In genomic region chr1:155742411-155743363, GRCm38 (mm10) we compare ENCODE assay signal across 8 mouse cellular contexts. TPM values are rescaled to one million over a fixed set of nuclear protein-coding genes. Genes with fewer than 3 reads are reported as not detected.
DNase-seq lines count a peak whose midpoint lies in the region; ATAC-seq and TF ChIP-seq lines count a peak whose summit lies in the region.

No protein-coding gene starts in this region.

- ATAC-seq in forebrain, embryonic 11.5 days (replicated peaks; ENCODE audit: low FRiP score): peak; percentile 57
- ATAC-seq in intestine, embryonic 16.5 days: peak; percentile 70
- ATAC-seq in midbrain, embryonic 11.5 days (ENCODE audit: low FRiP score): peak; percentile 68

- DNase-seq in cerebellum, postnatal 10 days: peak; percentile 50 to 52
- no peak for DNase-seq in cerebellum, adult 9-10 months
- no peak for DNase-seq in CH12.LX (ENCODE audit: extremely low read depth)
- peak; percentile 74 for DNase-seq in forebrain, embryonic 11.5 days (ENCODE audit: low spot score)
- DNase-seq in midbrain, embryonic 11.5 days (ENCODE audit: low spot score, missing footprints): peak; percentile 97
- DNase-seq in frontal cortex, postnatal 25 days (ENCODE audit: low spot score in 2 of 2): no peak
- no peak for DNase-seq in cerebellum, adult 9-11 months

- no peak overlapping the region for H3K27ac ChIP-seq in CH12.LX (ENCODE audit: insufficient read depth, low read depth)
- H3K27ac ChIP-seq in forebrain, embryonic 11.5 days (ENCODE audit: low read depth, low read length): no peak overlapping the region
- H3K27ac ChIP-seq in intestine, embryonic 16.5 days (ENCODE audit: low read length): no peak overlapping the region
- no peak overlapping the region for H3K27ac ChIP-seq in midbrain, embryonic 11.5 days (ENCODE audit: low read depth, low read length)

- peak overlapping the region in 1 of 3 experiments; percentile 56 for H3K4me3 ChIP-seq in CH12.LX (replicated peaks in 1 of 3; ENCODE audit: low read depth in 2 of 3, low read length in 2 of 3, poor library complexity in 1 of 3)
- peak overlapping the region; percentile 49 for H3K4me3 ChIP-seq in forebrain, embryonic 11.5 days (ENCODE audit: low read depth, low read length)
- peak overlapping the region; percentile 56 for H3K4me3 ChIP-seq in intestine, embryonic 16.5 days (ENCODE audit: low read length)
- H3K4me3 ChIP-seq in midbrain, embryonic 11.5 days (ENCODE audit: low read depth, low read length): peak overlapping the region; percentile 39

- H3K36me3 ChIP-seq in CH12.LX (replicated peaks in 1 of 2; ENCODE audit: control insufficient read depth in 1 of 2, insufficient read depth in 1 of 2, low read length in 1 of 2): no peaks in the 10 kb centered on the region
- H3K36me3 ChIP-seq in forebrain, embryonic 11.5 days (ENCODE audit: control insufficient read depth, insufficient read depth, low read length): no peaks in the 10 kb centered on the region
- no peaks in the 10 kb centered on the region for H3K36me3 ChIP-seq in intestine, embryonic 16.5 days (ENCODE audit: control insufficient read depth, insufficient read depth, low read length)
- H3K36me3 ChIP-seq in midbrain, embryonic 11.5 days (ENCODE audit: control insufficient read depth, insufficient read depth, low read length): no peaks in the 10 kb centered on the region

- peaks cover 28% of the 10 kb centered on the region for H3K27me3 ChIP-seq in CH12.LX (replicated peaks)
- H3K27me3 ChIP-seq in forebrain, embryonic 11.5 days (ENCODE audit: control insufficient read depth, insufficient read depth, low read length): peaks cover 88% of the 10 kb centered on the region
- peaks cover 80% of the 10 kb centered on the region for H3K27me3 ChIP-seq in intestine, embryonic 16.5 days (replicated peaks; ENCODE audit: control insufficient read depth, insufficient read depth, low read length)
- H3K27me3 ChIP-seq in midbrain, embryonic 11.5 days (ENCODE audit: control insufficient read depth, insufficient read depth, low read length): peaks cover 93% of the 10 kb centered on the region

- TF ChIP-seq RAD21 in CH12.LX (IDR thresholded peaks at IDR 0.05; ENCODE audit: low read depth, low read length): no peak

- dilution Hi-C loops in CH12.LX (cut with MboI; ENCODE audit: extremely low pct_ligation_motif_present, extremely low pct_unique_long_range_greater_than_20kb, low sequenced_read_pairs): no loop called here

- peaks cover 16% of the 10 kb centered on the region for H3K9me3 ChIP-seq in CH12.LX (replicated peaks; ENCODE audit: low read length)
- H3K9me3 ChIP-seq in forebrain, embryonic 11.5 days (ENCODE audit: control insufficient read depth, low read length): no peaks in the 10 kb centered on the region
- no peaks in the 10 kb centered on the region for H3K9me3 ChIP-seq in intestine, embryonic 16.5 days (ENCODE audit: control insufficient read depth, low read length)
- no peaks in the 10 kb centered on the region for H3K9me3 ChIP-seq in midbrain, embryonic 11.5 days (ENCODE audit: control insufficient read depth, low read length)

- no peaks in the 10 kb centered on the region; a peak in 1 of 4 replicates for H3K4me1 ChIP-seq in CH12.LX (ENCODE audit: control insufficient read depth in 1 of 2, insufficient read depth in 2 of 2)
- peaks cover 24% of the 10 kb centered on the region for H3K4me1 ChIP-seq in forebrain, embryonic 11.5 days (replicated peaks; ENCODE audit: control insufficient read depth, insufficient read depth, low read length)
- peaks cover 19% of the 10 kb centered on the region for H3K4me1 ChIP-seq in intestine, embryonic 16.5 days (ENCODE audit: control insufficient read depth, insufficient read depth, low read length)
- H3K4me1 ChIP-seq in midbrain, embryonic 11.5 days (ENCODE audit: control insufficient read depth, insufficient read depth, low read length): peaks cover 15% of the 10 kb centered on the region

- no peak for TF ChIP-seq POLR2A in CH12.LX (IDR thresholded peaks at IDR 0.05; ENCODE audit: low read depth, low read length)

- 0% methylated on average over 74 of the region's 81 CpGs for WGBS in forebrain, embryonic 11.5 days
- under 1% methylated on average over 71 of the region's 81 CpGs for WGBS in intestine, embryonic 16.5 days
- under 1% methylated on average over 81 of the region's 81 CpGs for WGBS in midbrain, embryonic 11.5 days

- no peak for TF ChIP-seq CTCF in CH12.LX (conservative IDR thresholded peaks at IDR 0.05 in 1 of 2, IDR thresholded peaks at IDR 0.05 in 1 of 2; ENCODE audit: low read depth in 2 of 2, low read length in 2 of 2)

- H3K9ac ChIP-seq in CH12.LX (ENCODE audit: insufficient read depth, low read depth): no peak overlapping the region
- peak overlapping the region; percentile 39 for H3K9ac ChIP-seq in forebrain, embryonic 11.5 days (ENCODE audit: low read length)
- H3K9ac ChIP-seq in intestine, embryonic 16.5 days (ENCODE audit: low read depth, low read length): peak overlapping the region; percentile 48; the same call in 1 of the 2 replicates
- peak overlapping the region; percentile 41 for H3K9ac ChIP-seq in midbrain, embryonic 11.5 days (ENCODE audit: low read length)

- peak overlapping the region; percentile 88 for H3K4me2 ChIP-seq in CH12.LX (ENCODE audit: insufficient read depth, low read depth, poor library complexity, severe bottlenecking)
- H3K4me2 ChIP-seq in forebrain, embryonic 11.5 days (ENCODE audit: low read depth, low read length, severe bottlenecking): peak overlapping the region; percentile 96
- peak overlapping the region; percentile 98 for H3K4me2 ChIP-seq in intestine, embryonic 16.5 days (ENCODE audit: low read depth, low read length)
- peak overlapping the region; percentile 70 for H3K4me2 ChIP-seq in midbrain, embryonic 11.5 days

- no peaks in the 10 kb centered on the region for H3K79me2 ChIP-seq in CH12.LX (replicated peaks; ENCODE audit: control insufficient read depth, extremely low read depth, insufficient read depth, poor library complexity, severe bottlenecking)

- no peak for TF ChIP-seq EP300 in CH12.LX (IDR thresholded peaks at IDR 0.05; ENCODE audit: low read length)

- in situ Hi-C loops in CH12.LX (cut with MboI; ENCODE audit: low pct_ligation_motif_present, low pct_unique_long_range_greater_than_20kb, low sequenced_read_pairs): no loop called here

TF ChIP-seq in CH12.LX, 34 proteins besides CTCF, POLR2A, EP300 and RAD21:
- no peak for TF ChIP-seq MEF2A (IDR thresholded peaks at IDR 0.05; ENCODE audit: borderline replicate concordance, low read depth, low read length)
- no peak for TF ChIP-seq TCF12 (IDR thresholded peaks at IDR 0.05; ENCODE audit: low read depth, low read length)
- TF ChIP-seq USF1 (IDR thresholded peaks at IDR 0.05; ENCODE audit: low read depth, low read length): no peak
- no peak for TF ChIP-seq MXI1 (IDR thresholded peaks at IDR 0.05; ENCODE audit: low read depth, low read length)
- no peak for TF ChIP-seq ZC3H11A (IDR thresholded peaks at IDR 0.05; ENCODE audit: low read depth, low read length)
- no peak for TF ChIP-seq ZKSCAN1 (IDR thresholded peaks at IDR 0.05; ENCODE audit: borderline replicate concordance, low read depth, low read length)
- TF ChIP-seq KAT2A (IDR thresholded peaks at IDR 0.05; ENCODE audit: insufficient replicate concordance, low read length): no peak

RNA-seq across cellular contexts. Expression of gene Lhx4, which starts 8.8 kb away (rescaled TPM):
- total RNA-seq in CH12.LX (2012; rRNA removed) (not detected in 2 replicates), CH12.LX (2014; rRNA removed) (not detected in 2 replicates)
- polyA plus RNA-seq in CH12.LX (2012; ENCODE audit: insufficient read length, low read depth): not detected in 2 replicates
- polyA plus RNA-seq in forebrain, embryonic 11.5 days (2014; fragmentation: Nextera tagmentation; extraction: Ambion mirVana): 0.07 and 0.08 TPM in 2 replicates
- 0.10 TPM in 1 of 2 replicates, not detected in the other for polyA plus RNA-seq in intestine, embryonic 16.5 days (2015; fragmentation: Nextera tagmentation; extraction: Ambion mirVana)
- polyA plus RNA-seq in midbrain, embryonic 11.5 days (2014; fragmentation: Nextera tagmentation; extraction: Ambion mirVana): 1.7 and 2.2 TPM in 2 replicates

Comparison
In these comparisons a context has a peak if more than half of its experiments do, and no peak if none do; other contexts are left out.
1. DNase-seq: peak in cerebellum, postnatal 10 days (2 of 2), forebrain, embryonic 11.5 days (single experiment) and midbrain, embryonic 11.5 days (single experiment); none in cerebellum, adult 9-10 months (single experiment), CH12.LX (single experiment), frontal cortex, postnatal 25 days (0 of 2) and cerebellum, adult 9-11 months (single experiment).
2. Peak in every context shown above with its lines, with median percentiles within 50 percentile points of each other: H3K4me2 ChIP-seq and ATAC-seq.